Mouse (Mus musculus) CH12.LX (cell line): ENCODE data around the gene Gpbar1. TPM values are rescaled to one million over a fixed set of nuclear protein-coding genes. Genes with fewer than 3 reads are reported as not detected.

ENCODE experiments used
- DNase-seq: peaks from one replicate; pipeline ENCODE4 v3.0.0-alpha.2; 2013; ENCODE audit errors: extremely low read depth
- H3K27ac ChIP-seq: 2 replicates; pipeline ENCODE4 v1.5.1; 2012; ENCODE audit warnings: low read depth, mild to moderate bottlenecking, control low read depth, moderate library complexity; ENCODE audit not compliant: insufficient read depth
- H3K27me3 ChIP-seq: replicated peaks from 2 replicates; pipeline ENCODE3; 2012; ENCODE audit warnings: inconsistent platforms
- H3K36me3 ChIP-seq, 2 experiments: replicated peaks in 1 of 2; 2 replicates each; pipeline versions ENCODE3 to v1.6.1; 2012; ENCODE audit warnings: inconsistent platforms in 1 of 2, low read length in 1 of 2, mild to moderate bottlenecking in 1 of 2, mixed read lengths in 1 of 2, moderate library complexity in 1 of 2; ENCODE audit not compliant: control insufficient read depth in 1 of 2, insufficient read depth in 1 of 2
- H3K4me1 ChIP-seq, 2 experiments: 2 replicates each; pipeline ENCODE4 v1.6.1; 2012; ENCODE audit warnings: inconsistent platforms in 1 of 2, moderate library complexity in 1 of 2; ENCODE audit not compliant: insufficient read depth in 2 of 2, control insufficient read depth in 1 of 2
- H3K4me2 ChIP-seq: 2 replicates; pipeline ENCODE4 v1.6.1; 2012; ENCODE audit warnings: low read depth, mild to moderate bottlenecking, control low read depth; ENCODE audit not compliant: poor library complexity, insufficient read depth, severe bottlenecking
- H3K4me3 ChIP-seq, 3 experiments: fragments of 150-350 bp in 1 of 3; sonication (generic) in 1 of 3; replicated peaks in 1 of 3; 2 replicates each; pipeline versions ENCODE3 to v1.5.1; 2011 to 2012; ENCODE audit warnings: low read depth in 2 of 3, low read length in 2 of 3, mild to moderate bottlenecking in 2 of 3, moderate library complexity in 2 of 3, control low read depth in 1 of 3, improper control_type of control experiment in 1 of 3, inconsistent platforms in 1 of 3, mixed read lengths in 1 of 3; ENCODE audit not compliant: poor library complexity in 1 of 3
- H3K79me2 ChIP-seq: replicated peaks from 2 replicates; pipeline ENCODE4 v1.6.1; 2012; ENCODE audit warnings: mild to moderate bottlenecking, moderate library complexity; ENCODE audit not compliant: control insufficient read depth, poor library complexity, insufficient read depth, severe bottlenecking; ENCODE audit errors: extremely low read depth
- H3K9ac ChIP-seq: 2 replicates; pipeline ENCODE4 v1.6.1; 2012; ENCODE audit warnings: low read depth, mild to moderate bottlenecking, control low read depth, moderate library complexity; ENCODE audit not compliant: insufficient read depth
- H3K9me3 ChIP-seq: replicated peaks from 2 replicates; pipeline ENCODE3; 2012; ENCODE audit warnings: low read length, inconsistent platforms, mixed read lengths
- BHLHE40 ChIP-seq: IDR thresholded peaks from 2 replicates; pipeline ENCODE4 v1.6.1; 2011; ENCODE audit warnings: mild to moderate bottlenecking, low read depth, low read length, improper control_type of control experiment
- CHD2 ChIP-seq: IDR thresholded peaks from 2 replicates; pipeline ENCODE4 v1.6.1; 2011; ENCODE audit warnings: low read length, improper control_type of control experiment
- CTCF ChIP-seq, 2 experiments: IDR thresholded peaks in 1 of 2; conservative IDR thresholded peaks in 1 of 2; 2 replicates each; pipeline ENCODE4 v1.5.1; 2011 to 2012; ENCODE audit warnings: low read depth in 2 of 2, low read length in 2 of 2, improper control_type of control experiment in 1 of 2, inconsistent platforms in 1 of 2, mild to moderate bottlenecking in 1 of 2, moderate library complexity in 1 of 2
- E2F4 ChIP-seq: IDR thresholded peaks from 2 replicates; pipeline ENCODE4 v1.6.1; 2011; ENCODE audit warnings: low read depth, low read length, improper control_type of control experiment; ENCODE audit not compliant: insufficient replicate concordance
- ELF1 ChIP-seq: IDR thresholded peaks from 2 replicates; pipeline ENCODE4 v1.6.1; 2014; ENCODE audit warnings: low read depth, mild to moderate bottlenecking, inconsistent platforms, low read length, improper control_type of control experiment
- ETS1 ChIP-seq: conservative IDR thresholded peaks from 2 replicates; pipeline ENCODE4 v1.6.1; 2012; ENCODE audit warnings: low read depth, mild to moderate bottlenecking, inconsistent platforms, low read length, improper control_type of control experiment, moderate library complexity
- GABPA ChIP-seq: IDR thresholded peaks from 2 replicates; pipeline ENCODE4 v1.6.1; 2012; ENCODE audit warnings: low read depth, low read length, improper control_type of control experiment, inconsistent platforms; ENCODE audit not compliant: insufficient replicate concordance
- HCFC1 ChIP-seq: IDR thresholded peaks from 2 replicates; pipeline ENCODE4 v1.6.1; 2012; ENCODE audit warnings: low read depth, mild to moderate bottlenecking, inconsistent platforms, low read length, improper control_type of control experiment
- MAZ ChIP-seq: IDR thresholded peaks from 2 replicates; pipeline ENCODE4 v1.6.1; 2012; ENCODE audit warnings: low read depth, mild to moderate bottlenecking, inconsistent platforms, low read length, improper control_type of control experiment, moderate library complexity
- MEF2A ChIP-seq: IDR thresholded peaks from 2 replicates; pipeline ENCODE4 v1.6.1; 2014; ENCODE audit warnings: low read depth, mild to moderate bottlenecking, inconsistent platforms, low read length, improper control_type of control experiment, borderline replicate concordance
- MXI1 ChIP-seq: IDR thresholded peaks from 2 replicates; pipeline ENCODE4 v1.6.1; 2011; ENCODE audit warnings: mild to moderate bottlenecking, low read depth, low read length, improper control_type of control experiment
- MYC ChIP-seq: IDR thresholded peaks from 2 replicates; pipeline ENCODE4 v1.6.1; 2011; ENCODE audit warnings: low read depth, mild to moderate bottlenecking, improper control_type of control experiment, low read length
- NRF1 ChIP-seq: IDR thresholded peaks from 2 replicates; pipeline ENCODE4 v1.6.1; 2014; ENCODE audit warnings: low read depth, mild to moderate bottlenecking, inconsistent platforms, low read length, improper control_type of control experiment, moderate library complexity
- PAX5 ChIP-seq: IDR thresholded peaks from 2 replicates; pipeline ENCODE4 v1.6.1; 2012; ENCODE audit warnings: low read length, inconsistent platforms, mixed read lengths
- POLR2A ChIP-seq: IDR thresholded peaks from 2 replicates; pipeline ENCODE4 v1.6.1; 2011; ENCODE audit warnings: low read depth, mild to moderate bottlenecking, improper control_type of control experiment, low read length
- POLR2AphosphoS2 ChIP-seq: IDR thresholded peaks from 2 replicates; pipeline ENCODE4 v1.6.1; 2011; ENCODE audit warnings: low read depth, low read length, improper control_type of control experiment
- TCF12 ChIP-seq: IDR thresholded peaks from 2 replicates; pipeline ENCODE4 v1.6.1; 2014; ENCODE audit warnings: low read depth, mild to moderate bottlenecking, inconsistent platforms, low read length, improper control_type of control experiment
- USF1 ChIP-seq: IDR thresholded peaks from 2 replicates; pipeline ENCODE4 v1.6.1; 2014; ENCODE audit warnings: low read depth, mild to moderate bottlenecking, inconsistent platforms, low read length, improper control_type of control experiment
- ZKSCAN1 ChIP-seq: IDR thresholded peaks from 2 replicates; pipeline ENCODE4 v1.6.1; 2012; ENCODE audit warnings: low read depth, inconsistent platforms, low read length, improper control_type of control experiment, borderline replicate concordance
- ZMIZ1 ChIP-seq: IDR thresholded peaks from 2 replicates; pipeline ENCODE4 v1.6.1; 2012; ENCODE audit warnings: low read depth, mild to moderate bottlenecking, inconsistent platforms, low read length, improper control_type of control experiment
- dilution Hi-C: fragments of 300-500 bp; cut with MboI; formaldehyde crosslinking; loops from 2 replicates; pipeline ENCODE4 v1.14.3; 2020; ENCODE audit warnings: low sequenced_read_pairs; ENCODE audit not compliant: extremely low pct_unique_long_range_greater_than_20kb, extremely low pct_ligation_motif_present
- in situ Hi-C: fragments of 300-500 bp; cut with MboI; formaldehyde crosslinking; loops from 3 replicates; pipeline ENCODE4 v1.14.3; 2019; ENCODE audit warnings: low sequenced_read_pairs, low pct_ligation_motif_present, low pct_unique_long_range_greater_than_20kb, mixed read lengths
- polyA plus RNA-seq: library from polyadenylated mRNA; unstranded; fragments of >175 nt; gene quantifications from 2 replicates; pipeline ENCODE4 v1.2.1, GENCODE M21; 2012; ENCODE audit warnings: low read depth; ENCODE audit not compliant: insufficient read length
- total RNA-seq, 2 experiments: library from RNA; depleted of rRNA; stranded (reverse); fragments of 300-350 nt in 1 of 2; fragments of >200 nt in 1 of 2; gene quantifications; 2 replicates each; pipeline ENCODE4 v1.2.3; 2012 to 2014

Gene Gpbar1
- total and polyA plus RNA-seq, 3 experiments: not detected

- Histone ChIP-seq H3K27ac (no peak overlapping the region), H3K36me3 (peaks cover 44 to 61% of the 10 kb centered on the region in 2 experiments), H3K9me3 (no peaks in the 10 kb centered on the region)
- TF ChIP-seq ZKSCAN1 (no peak), POLR2AphosphoS2 (no peak), PAX5 (no peak)
- TF ChIP-seq, all 38 proteins: peak for 0
- in situ Hi-C loops (no loop called here), dilution Hi-C loops (no loop called here)
- peaks cover 18% of the 10 kb centered on the region for H3K79me2 ChIP-seq
- no peak for DNase-seq
- peaks cover 20 to 59% of the 10 kb centered on the region in 2 experiments for H3K4me1 ChIP-seq
- no peaks in the 10 kb centered on the region for H3K27me3 ChIP-seq
- H3K4me3 ChIP-seq: no peak overlapping the region
- no peak overlapping the region for H3K9ac ChIP-seq
- no peak overlapping the region for H3K4me2 ChIP-seq
These were observed 4.7 kb downstream of the Gpbar1 start for GRCm38 (mm10) chr1:74282896-74283625.

- Histone ChIP-seq H3K9ac (peak overlapping the region; percentile 92), H3K79me2 (peaks cover 18% of the 10 kb centered on the region), H3K9me3 (no peaks in the 10 kb centered on the region), H3K4me3 (peak overlapping the region; percentile 66 to 77 (median 76)), H3K36me3 (peaks cover 42 to 63% of the 10 kb centered on the region in 2 experiments), H3K27me3 (no peaks in the 10 kb centered on the region), H3K4me2 (peak overlapping the region; percentile 96), H3K27ac (peak overlapping the region; percentile 58), H3K4me1 (peaks cover 14 to 60% of the 10 kb centered on the region in 2 experiments)
- in situ Hi-C loops: no loop called here
- dilution Hi-C loops: no loop called here
- DNase-seq: peak; percentile 70
- TF ChIP-seq USF1 (no peak), MXI1 (0 out of 2 replicates have a peak, but pooled peaks have one; percentile 27), ELF1 (peak; percentile 33; the same call in 1 of the 2 replicates), CHD2 (peak; percentile 51; the same call in 1 of the 2 replicates)
These were observed 5.5 kb downstream of the Gpbar1 start for GRCm38 (mm10) chr1:74283686-74284463.

- in situ Hi-C loops: no loop called here
- H3K4me1 ChIP-seq: peaks cover 10 to 62% of the 10 kb centered on the region in 2 experiments
- H3K4me2 ChIP-seq: peak within 1 kb of the TSS; percentile 96
- no peaks in the 10 kb centered on the region for H3K27me3 ChIP-seq
- DNase-seq: peak; percentile 100
- H3K9me3 ChIP-seq: no peaks in the 10 kb centered on the region
- H3K36me3 ChIP-seq: peaks cover 44 to 63% of the 10 kb centered on the region in 2 experiments
- peaks cover 18% of the 10 kb centered on the region for H3K79me2 ChIP-seq
- dilution Hi-C loops: no loop called here
- peak within 1 kb of the TSS; percentile 58 for H3K27ac ChIP-seq
- peak within 1 kb of the TSS; percentile 66 to 84 (median 81) for H3K4me3 ChIP-seq
- peak within 1 kb of the TSS; percentile 92 for H3K9ac ChIP-seq
- TF ChIP-seq MEF2A: no peak
- TF ChIP-seq MYC: no peak
- TF ChIP-seq ELF1: peak; percentile 89
- TF ChIP-seq E2F4: 0 out of 2 replicates have a peak, but pooled peaks have one; percentile 40
- peak; percentile 85 for TF ChIP-seq NRF1
- TF ChIP-seq CHD2: peak; percentile 78
- peak; percentile 47; the same call in 1 of the 2 replicates for TF ChIP-seq MAZ
- peak; percentile 99 for TF ChIP-seq HCFC1
- TF ChIP-seq GABPA: peak; percentile 82; the same call in 1 of the 2 replicates
- no peak for TF ChIP-seq BHLHE40
- peak; percentile 81 for TF ChIP-seq POLR2A
- TF ChIP-seq CTCF (conservative IDR thresholded peaks at IDR 0.05 in 1 of 2, IDR thresholded peaks at IDR 0.05 in 1 of 2; ENCODE audit: low read depth in 2 of 2, low read length in 2 of 2): peak in 1 of 2 experiments; percentile 25; a peak in 2 of 4 replicates
- peak; percentile 59 for TF ChIP-seq TCF12
- TF ChIP-seq ZMIZ1: no peak
- TF ChIP-seq POLR2AphosphoS2: peak; percentile 13; the same call in 1 of the 2 replicates
- TF ChIP-seq ETS1: no peak
These were observed 6.3 kb downstream of the Gpbar1 start, which contains the start of the genes Aamp and Pnkd for GRCm38 (mm10) chr1:74284543-74285160. Gene Aamp, minus strand, starts transcription at chr1:74284738. Gene Pnkd, plus strand, starts transcription at chr1:74284930.
